Mouse (Mus musculus): Measurements from ENCODE around the gene Mfap4.

- TF ChIP-seq CTCF (IDR thresholded peaks at IDR 0.05; ENCODE audit: low read depth) (no peak), EP300 (optimal IDR thresholded peaks at IDR 0.05) (no peak)
These were observed 19.8 kb upstream of the Mfap4 start for GRCm38 (mm10) chr11:61465422-61465821.

All from stomach, postnatal 0 days (tissue).